Mouse (Mus musculus) ES-Bruce4 (cell line): ENCODE measurements around the gene Fkbp10.

Source experiments
- CTCF ChIP-seq: IDR thresholded peaks from one replicate; pipeline ENCODE4 v1.8.1; 2011; ENCODE audit warnings: low read depth, low read length
- POLR2A ChIP-seq: IDR thresholded peaks from one replicate; pipeline ENCODE4 v1.8.1; 2011; ENCODE audit warnings: low read length; ENCODE audit not compliant: insufficient read depth

DNA sequence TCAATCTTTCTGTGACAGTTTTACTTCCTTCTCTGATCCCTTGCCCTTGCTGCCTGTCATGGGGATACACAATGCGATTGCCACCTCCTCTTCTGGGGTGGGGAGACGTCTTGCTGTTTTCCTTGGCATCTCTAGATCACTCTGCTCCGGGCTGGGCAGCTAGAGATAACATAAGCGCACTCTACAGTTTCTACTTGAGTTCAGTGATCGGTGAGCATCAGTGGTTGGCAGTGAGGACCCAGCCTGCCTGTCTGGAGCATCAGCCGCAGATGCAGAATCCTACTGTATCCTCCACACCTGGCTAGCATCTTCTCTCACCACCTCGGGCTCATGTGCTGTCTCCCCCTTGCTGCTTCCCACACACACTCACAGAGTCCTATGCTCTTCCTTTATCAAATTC is 46.4 kb upstream of the Fkbp10 start:
- TF ChIP-seq POLR2A = no peak
- no peak for TF ChIP-seq CTCF
